Mouse (Mus musculus) brain, embryonic 14.5 days (tissue): ENCODE data around the gene Txnl4b.

Source experiments
- CTCF ChIP-seq: fragments of 200-500 bp; IDR thresholded peaks from 2 replicates; pipeline ENCODE4 v1.5.1; 2012; ENCODE audit warnings: inconsistent platforms, mild to moderate bottlenecking, moderate library complexity, borderline replicate concordance; ENCODE audit not compliant: insufficient read depth, insufficient read length; ENCODE audit errors: extremely low read depth
- POLR2A ChIP-seq: fragments of 200-500 bp; IDR thresholded peaks from 2 replicates; pipeline ENCODE4 v1.6.1; 2012; ENCODE audit warnings: mild to moderate bottlenecking, inconsistent platforms, borderline replicate concordance; ENCODE audit not compliant: poor library complexity, insufficient read depth, insufficient read length, severe bottlenecking; ENCODE audit errors: extremely low read depth

GRCm38 (mm10) chr8:109593117-109593788 is 27.6 kb downstream of the Txnl4b start:
- peak; percentile 24; the same call in 1 of the 2 replicates for TF ChIP-seq CTCF
- no peak for TF ChIP-seq POLR2A
